Mouse (Mus musculus) inflammation-experienced regulatory T-cells (primary cell): ENCODE measurements around the gene Prpf8. TPM values are rescaled to one million over a fixed set of nuclear protein-coding genes. Genes with fewer than 3 reads are reported as not detected.

Experiments
- polyA plus RNA-seq, 2 experiments: library from polyadenylated mRNA; unstranded; fragments of 100-300 nt; shearing (Covaris generic); gene quantifications; one replicate each; pipeline ENCODE4 v1.2.1; 2017

The Prpf8 gene
- polyA plus RNA-seq: 10 to 100 TPM; 50.5 to 54.7 TPM

DNA sequence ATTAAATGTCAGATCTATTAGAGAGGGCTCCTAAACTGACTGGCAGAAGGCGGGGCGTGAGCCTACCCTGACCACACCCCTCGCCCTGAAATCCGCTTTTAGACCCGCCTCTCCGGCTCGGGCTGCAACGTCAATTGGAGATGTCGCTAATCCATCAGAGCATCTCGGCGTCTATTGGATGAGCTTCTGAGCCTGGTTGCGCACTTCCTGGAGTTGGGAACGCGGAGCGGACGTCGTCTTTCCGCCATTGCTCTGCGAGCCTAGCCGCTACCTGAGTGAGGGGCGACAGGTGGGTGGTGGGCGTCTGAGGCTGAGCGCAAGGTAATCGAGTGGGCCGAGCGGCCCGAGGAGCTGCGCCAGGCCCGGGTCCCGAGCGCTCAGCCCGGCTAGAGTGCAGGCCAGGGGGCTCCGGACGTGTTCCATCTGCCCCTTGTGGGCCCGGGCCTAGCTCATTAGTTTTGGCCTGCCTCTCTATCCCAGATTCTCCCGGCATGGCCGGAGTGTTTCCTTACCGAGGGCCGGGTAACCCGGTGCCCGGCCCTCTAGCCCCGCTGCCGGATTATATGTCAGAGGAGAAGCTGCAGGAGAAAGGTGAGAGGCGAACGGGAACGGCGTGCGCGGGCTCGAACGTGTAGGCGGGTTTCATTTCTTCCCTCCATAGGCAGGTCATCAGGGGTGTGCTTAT, at the start of gene Prpf8:
TSS of gene Prpf8 (plus strand) at position 216 of the 685 bp plus-strand sequence.

DNA sequence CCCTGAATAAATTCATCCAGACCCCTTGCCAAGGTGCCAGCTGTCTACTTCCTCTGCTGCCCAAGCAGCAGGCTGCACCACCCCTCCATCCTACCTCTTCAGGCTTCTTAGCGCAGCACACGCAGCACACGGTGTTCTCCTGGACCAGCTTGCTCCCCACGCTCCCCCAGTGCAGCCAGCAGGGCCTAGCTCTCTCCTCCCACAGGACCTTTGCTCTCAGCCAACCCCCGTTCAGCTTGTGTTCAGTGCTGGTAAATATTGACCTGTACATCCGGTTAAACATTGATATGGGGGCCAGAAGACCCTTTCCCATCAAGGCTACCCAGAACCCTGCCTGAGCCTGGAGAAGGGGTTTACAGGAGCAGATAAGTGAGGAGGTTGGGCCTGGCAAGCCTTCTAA, 47.3 kb upstream of the Prpf8 start, which contains the start of gene Serpinf2:
TSS of gene Serpinf2 (minus strand) at position 229 of the 400 bp plus-strand sequence.

DNA sequence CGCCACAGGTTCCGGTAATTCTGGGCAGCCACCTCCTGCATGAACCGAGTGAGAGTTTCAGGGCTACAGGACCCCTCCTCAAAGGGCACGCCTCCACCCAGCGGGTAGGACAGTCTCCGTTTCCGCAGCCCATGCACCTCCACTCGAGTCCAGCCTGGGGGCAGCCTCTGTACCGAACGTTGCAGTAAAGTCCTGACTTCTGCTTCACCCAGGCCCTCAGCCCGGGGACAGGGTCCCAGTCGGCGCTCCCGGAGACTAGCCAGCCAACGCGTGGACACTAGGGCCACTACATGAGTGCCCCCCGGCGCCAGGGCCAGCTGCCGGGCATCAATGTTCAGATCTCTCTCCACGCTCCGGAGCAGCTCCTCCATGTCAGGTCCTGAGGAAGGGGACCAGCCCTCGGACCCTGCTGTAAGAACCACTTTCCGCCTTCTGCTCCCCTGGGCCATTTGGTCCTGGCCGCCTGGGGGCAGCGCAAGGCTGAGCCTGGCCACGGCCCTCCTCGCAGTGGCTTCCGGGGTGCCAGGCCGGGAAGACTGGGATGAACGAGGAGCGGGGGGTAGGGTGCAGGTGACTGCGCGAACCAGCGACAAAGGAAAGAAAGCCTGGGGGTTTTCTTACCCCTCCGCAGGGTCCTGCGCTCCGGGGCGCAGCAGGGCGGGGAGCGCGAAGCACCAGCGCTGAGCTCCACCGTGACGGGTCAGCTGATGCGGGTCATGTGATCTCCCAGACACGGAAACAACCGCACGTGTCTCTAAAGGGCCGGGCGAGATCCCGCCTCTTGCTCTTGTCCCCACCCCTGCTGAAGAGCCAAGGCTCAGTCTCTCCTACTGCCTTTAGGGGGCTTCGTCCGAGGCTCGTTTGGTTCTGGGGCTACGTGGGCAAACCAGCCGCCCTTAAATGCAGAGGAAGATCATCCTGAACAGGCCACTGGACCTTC, 32.4 kb upstream of the Prpf8 start, which contains the start of gene Wdr81:
TSS of gene Wdr81 (minus strand) at position 727 of the 940 bp plus-strand sequence.

DNA sequence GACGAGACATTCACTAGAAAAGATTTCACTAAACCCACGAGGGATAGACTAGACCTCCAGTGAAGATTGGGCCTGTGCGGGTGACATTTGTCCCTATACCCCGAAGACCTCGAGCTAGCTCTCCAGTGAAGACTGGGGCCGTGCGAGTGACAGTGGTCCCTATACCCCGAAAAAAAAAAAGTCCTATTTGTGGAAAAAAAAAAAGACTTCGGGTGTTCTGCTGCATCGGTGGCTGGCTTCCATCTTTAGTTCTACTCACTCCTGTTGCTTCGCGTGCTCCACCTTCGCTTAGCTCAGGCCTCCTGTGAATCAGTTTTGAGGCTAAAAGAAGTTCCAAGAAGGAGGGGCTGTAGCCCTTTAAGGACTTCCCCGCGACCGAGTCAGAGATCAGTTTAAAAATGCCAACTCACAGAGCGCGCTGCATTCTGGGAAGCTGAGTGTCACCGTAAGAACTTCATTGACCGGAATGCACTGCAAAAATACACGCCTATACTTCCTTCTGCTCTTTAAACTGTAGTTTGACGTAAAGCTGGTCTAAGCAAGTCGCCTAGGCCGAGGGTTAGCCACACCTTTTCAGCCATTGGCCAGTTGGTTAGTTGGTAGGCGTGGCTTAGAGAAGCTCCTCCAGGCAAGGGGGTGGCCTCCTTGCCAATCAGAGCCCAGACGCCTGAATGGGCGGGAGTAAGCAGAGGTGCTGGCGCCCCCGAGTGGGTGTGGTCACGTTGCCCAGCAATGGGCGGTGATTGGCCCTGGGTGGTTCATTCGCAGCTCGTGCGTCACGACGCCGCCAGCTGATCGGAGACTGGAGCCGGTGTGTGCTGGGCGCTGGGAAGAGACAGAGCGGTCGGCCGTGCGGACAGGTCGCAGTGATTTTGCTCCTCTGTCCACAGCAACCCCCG, 25.5 kb upstream of the Prpf8 start, which contains the start of gene Tlcd2:
TSS of gene Tlcd2 (plus strand) at position 872 of the 899 bp plus-strand sequence.

DNA sequence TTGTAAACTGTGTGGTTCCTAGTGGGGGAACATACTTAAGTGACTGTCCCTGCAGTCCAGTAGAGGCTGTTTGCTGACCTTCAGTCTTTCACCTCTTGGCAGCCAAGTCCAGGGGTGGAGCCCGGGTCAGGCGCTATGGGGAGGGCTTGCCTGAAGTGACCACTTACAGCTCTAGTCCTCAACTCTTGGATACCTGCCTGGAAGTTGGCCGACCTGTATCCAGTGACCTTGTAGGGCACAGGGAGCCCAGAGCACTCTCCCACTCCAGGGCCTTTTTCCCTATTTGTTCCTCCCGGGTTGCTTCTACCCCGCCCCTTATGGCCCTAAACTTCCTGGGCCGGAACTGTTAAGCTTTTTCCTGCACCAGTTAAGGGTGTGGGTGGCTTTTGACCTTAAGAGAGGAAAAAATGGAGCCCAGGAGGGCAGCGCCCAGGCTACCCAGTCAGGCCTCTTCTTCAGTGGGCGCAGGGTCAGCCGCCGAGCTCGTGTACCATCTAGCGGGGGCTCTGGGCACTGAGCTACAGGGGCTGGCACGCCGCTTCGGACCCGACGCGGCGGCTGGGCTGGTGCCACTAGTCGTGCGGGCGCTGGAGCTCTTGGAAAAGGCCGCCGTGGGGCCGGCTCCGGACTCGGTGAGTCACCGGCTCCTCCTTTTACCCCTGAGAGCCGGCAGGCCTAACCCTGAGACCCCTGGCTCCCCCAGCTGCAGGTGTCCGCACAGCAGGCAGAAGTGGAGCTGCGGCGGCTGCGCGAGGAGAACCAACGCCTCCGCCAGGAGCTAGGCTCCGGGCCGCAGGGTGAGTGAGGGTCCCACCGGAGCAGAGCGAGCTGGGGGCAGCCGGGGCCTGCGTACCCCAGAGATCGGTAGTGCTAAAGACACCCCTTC, 23.4 kb downstream of the Prpf8 start, which contains the start of gene Rilp:
TSS of gene Rilp (plus strand) at position 354 of the 886 bp plus-strand sequence.

DNA sequence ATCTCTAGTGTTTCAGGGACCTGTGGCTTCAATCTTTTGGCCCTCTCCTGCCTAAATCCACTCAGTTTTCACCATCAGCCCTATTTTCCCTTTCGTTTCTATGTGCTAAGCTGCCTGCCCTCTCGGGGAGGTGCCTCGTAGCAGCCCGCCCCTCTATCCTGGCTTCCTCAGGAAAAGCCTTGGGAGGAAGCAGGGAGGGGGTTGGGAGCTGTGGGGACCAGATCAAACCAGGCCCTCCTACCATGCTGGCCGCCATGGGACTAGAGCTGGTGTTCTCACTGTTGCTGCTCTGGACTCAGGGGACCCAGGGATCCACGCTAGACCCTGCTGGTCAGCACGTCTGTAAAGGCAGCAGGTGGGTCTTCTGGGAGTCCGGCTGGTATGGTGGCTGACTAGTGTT, 26.7 kb downstream of the Prpf8 start, which contains the start of gene Scarf1:
TSS of gene Scarf1 (plus strand) at position 205 of the 400 bp plus-strand sequence.

DNA sequence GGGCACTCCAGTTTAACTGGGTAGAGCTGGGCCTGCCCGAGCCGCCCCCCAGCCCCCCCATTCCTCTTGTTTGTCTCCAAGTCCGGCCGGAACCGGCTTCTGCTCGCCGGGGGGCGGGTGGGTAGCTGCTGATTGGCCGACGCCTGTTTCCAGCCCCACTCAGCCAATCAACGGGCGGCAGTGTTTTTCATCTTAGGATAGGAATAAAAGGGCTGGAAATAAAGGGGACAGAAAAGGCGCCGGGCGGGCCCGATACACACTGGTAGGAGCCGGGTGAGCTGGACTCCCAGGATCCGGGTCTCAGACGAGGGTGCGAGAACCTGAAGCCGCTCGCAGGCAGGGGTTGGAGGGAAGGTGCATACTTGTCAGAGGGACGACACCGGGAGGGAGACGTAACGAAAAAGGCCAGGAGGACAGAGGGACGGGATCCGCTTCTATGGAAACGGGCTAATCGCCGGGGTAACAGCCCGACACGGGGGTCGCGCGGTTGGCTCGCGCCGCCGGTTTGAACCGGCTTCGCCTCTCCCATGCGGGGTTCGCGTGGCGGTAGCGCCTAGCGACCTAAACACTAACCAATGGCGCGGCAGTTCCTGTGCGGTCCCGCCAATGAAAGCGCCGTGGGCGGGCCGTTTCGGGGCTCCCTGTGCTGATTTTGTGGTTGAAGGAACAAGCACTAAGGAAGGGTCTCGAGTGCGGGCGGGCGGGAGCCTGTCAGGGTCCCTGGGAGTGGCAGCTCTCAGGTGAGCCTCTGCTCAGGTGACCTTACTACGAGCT, 45.0 kb downstream of the Prpf8 start, which contains the start of gene Slc43a2:
TSS of gene Slc43a2 (plus strand) at position 226 of the 774 bp plus-strand sequence.

Other genes starting within 250 kb of the Prpf8 start
- 100 to 1,000 TPM; 121 to 135 TPM for gene Rpa1, start 138.5 kb upstream of the Prpf8 start, polyA plus RNA-seq
- gene Smyd4, start 138.4 kb upstream of the Prpf8 start, polyA plus RNA-seq: 10 to 100 TPM; 14.2 to 19.9 TPM
- gene Serpinf1, start 64.1 kb upstream of the Prpf8 start, polyA plus RNA-seq: 1 to 10 TPM; 3.9 to 5.6 TPM
- under 1 TPM in 1 of 2 experiments, not detected in 1; 0.17 TPM for gene Serpinf2, start 47.2 kb upstream of the Prpf8 start, polyA plus RNA-seq
- gene Wdr81, start 32.1 kb upstream of the Prpf8 start, polyA plus RNA-seq: 10 to 100 TPM; 13.6 to 14.9 TPM
- 10 to 100 TPM in 1 of 2 experiments, 1 to 10 TPM in 1; 4.4 to 11.1 TPM for gene Tlcd2, start 25.1 kb upstream of the Prpf8 start, polyA plus RNA-seq
- gene Rilp, start 23.3 kb downstream of the Prpf8 start, polyA plus RNA-seq: under 1 TPM; 0.24 to 0.40 TPM
- 1 to 10 TPM; 1.2 to 5.0 TPM for gene Scarf1, start 26.7 kb downstream of the Prpf8 start, polyA plus RNA-seq
- 10 to 100 TPM; 34.3 to 47.3 TPM for gene Slc43a2, start 44.9 kb downstream of the Prpf8 start, polyA plus RNA-seq
- gene Pitpna, start 101.3 kb downstream of the Prpf8 start, polyA plus RNA-seq: 100 to 1,000 TPM; 318 to 366 TPM
- gene Inpp5k, start 144.2 kb downstream of the Prpf8 start, polyA plus RNA-seq: 100 to 1,000 TPM; 117 to 127 TPM
- 10 to 100 TPM; 40.1 to 45.4 TPM for gene Myo1c, start 163.7 kb downstream of the Prpf8 start, polyA plus RNA-seq
- gene Crk, start 192.4 kb downstream of the Prpf8 start, polyA plus RNA-seq: 10 to 100 TPM; 47.7 to 62.6 TPM
- 100 to 1,000 TPM; 191 to 194 TPM for gene Ywhae, start 246.1 kb downstream of the Prpf8 start, polyA plus RNA-seq